Mouse (Mus musculus) heart, postnatal 10 days (tissue): Measurements from ENCODE around the gene Robo2. TPM values are rescaled to one million over a fixed set of nuclear protein-coding genes. Genes with fewer than 3 reads are reported as not detected.
"Not testable (repeated sequence)": the region's sequence is repeated elsewhere in the genome, so short reads cannot be mapped to it uniquely, and the experiment has no call there.

Experiments used
- DNase-seq, 2 experiments: peaks; one replicate each; pipeline ENCODE4 v3.0.0; 2021
- intact Hi-C: fragments of 180-260 bp; cut with DNase I; formaldehyde crosslinking; loops from one replicate; pipeline ENCODE4 v1.15.1; 2025
- total RNA-seq, 2 experiments: library from RNA; stranded (reverse); gene quantifications; 2 replicates each; pipeline ENCODE4 v1.2.3; 2021

Gene Robo2
- total RNA-seq, 2 experiments from 2014 or later: 3.7 to 4.7 TPM

- intact Hi-C loops: no loop called here
Observed at GRCm38 (mm10) chr16:74092997-74093801, 318.4 kb downstream of the Robo2 start.

DNA sequence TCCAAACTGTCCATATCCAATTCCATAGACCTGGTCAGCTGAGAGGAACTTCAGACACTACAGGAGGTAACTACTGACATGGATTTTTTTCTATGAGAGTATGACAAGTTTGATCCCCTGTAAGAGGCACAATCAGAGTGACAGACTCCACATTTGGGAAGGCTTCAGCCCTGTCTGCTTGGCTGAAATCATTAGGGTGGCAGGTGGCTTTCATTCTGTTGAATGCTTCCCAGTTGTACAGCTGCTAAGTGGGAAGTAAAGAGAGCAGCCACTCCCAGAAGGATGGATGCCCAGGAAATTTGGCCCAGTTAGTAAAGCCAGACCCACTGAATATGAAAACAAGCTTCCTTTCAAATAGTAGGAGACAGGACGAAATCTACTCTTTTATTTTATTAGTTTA lies 321.7 kb downstream of the Robo2 start:
- peak; percentile 26 to 33 for DNase-seq
- intact Hi-C loops: no loop called here

More at GRCm38 (mm10) chr16:74092997-74093801, 318.4 kb downstream of the Robo2 start:
- DNase-seq: peak; percentile 12 to 14

DNA sequence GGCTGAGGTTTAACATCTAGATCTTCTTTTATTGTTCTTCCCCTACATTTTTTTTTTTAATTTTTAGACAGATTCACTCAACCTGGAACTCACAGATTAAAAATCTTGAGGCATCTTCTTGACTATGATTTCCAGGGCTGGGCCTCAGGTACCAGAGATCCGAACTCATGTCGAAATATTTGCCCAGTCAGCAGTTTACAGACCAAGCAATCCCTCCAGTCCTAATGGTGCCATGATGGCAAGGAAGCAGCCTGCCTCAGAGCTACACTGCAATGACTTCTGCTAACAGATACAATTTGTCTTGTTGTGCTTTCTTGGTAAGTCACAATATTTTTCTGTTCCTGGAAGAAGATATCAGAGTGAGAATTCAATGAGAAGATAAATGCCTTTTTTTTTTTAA lies 327.4 kb downstream of the Robo2 start:
- no peak for DNase-seq
- intact Hi-C loops: no loop called here

GRCm38 (mm10) chr16:74072671-74073070 lies 339.0 kb downstream of the Robo2 start:
- DNase-seq: no peak
- intact Hi-C loops: no loop called here

DNA sequence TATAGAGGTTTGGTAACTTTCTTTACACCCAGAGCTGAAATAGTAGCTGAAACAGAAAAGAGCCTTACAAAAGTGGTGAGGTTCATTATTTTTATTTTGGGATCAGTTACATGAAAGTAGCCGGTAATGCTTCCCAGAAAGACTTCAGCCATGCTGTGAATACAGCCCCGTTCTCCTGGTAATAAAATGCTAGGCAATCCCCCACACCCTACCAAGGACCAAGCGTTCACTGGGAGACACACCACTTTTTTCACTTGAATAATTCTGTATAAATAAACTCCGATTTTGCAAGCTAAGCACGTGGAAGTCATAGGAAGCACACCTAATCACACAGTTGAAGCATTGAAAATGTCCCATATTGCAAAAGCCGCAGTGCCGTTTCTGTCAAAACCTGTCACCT lies 341.0 kb downstream of the Robo2 start:
- DNase-seq: no peak
- intact Hi-C loops: no loop called here

- intact Hi-C loops: no loop called here
- no peak for DNase-seq
Observed at GRCm38 (mm10) chr16:74065958-74066357, 345.7 kb downstream of the Robo2 start.

DNA sequence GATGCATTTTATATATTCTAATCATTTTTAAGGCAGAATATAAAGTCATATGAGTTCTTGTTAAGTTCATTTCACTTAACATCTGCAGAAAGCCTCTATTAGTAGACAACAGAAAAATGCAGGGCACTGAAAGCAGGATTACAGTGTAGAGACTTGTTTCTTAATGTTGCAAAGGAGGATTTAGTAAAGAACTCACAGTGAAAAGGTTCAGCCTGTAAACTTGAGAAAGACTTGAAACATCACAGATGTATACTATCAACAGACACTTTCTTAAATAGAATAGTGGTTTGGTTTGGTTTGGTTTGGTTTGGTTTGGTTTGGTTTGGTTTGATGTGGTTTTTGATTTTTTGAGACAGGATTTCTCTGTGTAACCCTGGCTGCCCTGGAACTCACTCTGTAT lies 349.7 kb downstream of the Robo2 start:
- no peak for DNase-seq

DNA sequence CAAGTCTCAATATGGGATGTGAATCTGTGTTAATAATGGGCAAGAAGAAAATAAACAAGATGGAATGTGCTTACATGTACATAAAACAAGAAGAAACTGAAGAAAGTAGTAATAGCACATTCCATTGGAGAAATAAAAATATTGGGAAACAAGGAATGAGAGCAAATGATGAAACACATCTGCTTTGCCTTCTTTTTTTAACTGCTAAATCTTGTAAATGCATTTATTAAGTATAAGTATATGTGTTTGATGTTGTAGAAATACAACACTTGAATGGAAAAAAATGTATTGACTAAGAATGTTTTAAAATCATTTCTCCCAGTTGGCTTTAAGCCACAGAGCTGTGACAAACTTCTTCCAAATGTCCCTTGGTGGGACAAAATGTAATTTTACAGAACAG lies 350.1 kb downstream of the Robo2 start:
- DNase-seq: no peak
- intact Hi-C loops: no loop called here

More for the DNA sequence above, 349.7 kb downstream of the Robo2 start:
- intact Hi-C loops: no loop called here

GRCm38 (mm10) chr16:74056886-74057285 lies 354.7 kb downstream of the Robo2 start:
- intact Hi-C loops: no loop called here
- no peak for DNase-seq

- intact Hi-C loops: no loop called here
- no peak for DNase-seq
Observed at GRCm38 (mm10) chr16:74056210-74056609, 355.4 kb downstream of the Robo2 start.

DNA sequence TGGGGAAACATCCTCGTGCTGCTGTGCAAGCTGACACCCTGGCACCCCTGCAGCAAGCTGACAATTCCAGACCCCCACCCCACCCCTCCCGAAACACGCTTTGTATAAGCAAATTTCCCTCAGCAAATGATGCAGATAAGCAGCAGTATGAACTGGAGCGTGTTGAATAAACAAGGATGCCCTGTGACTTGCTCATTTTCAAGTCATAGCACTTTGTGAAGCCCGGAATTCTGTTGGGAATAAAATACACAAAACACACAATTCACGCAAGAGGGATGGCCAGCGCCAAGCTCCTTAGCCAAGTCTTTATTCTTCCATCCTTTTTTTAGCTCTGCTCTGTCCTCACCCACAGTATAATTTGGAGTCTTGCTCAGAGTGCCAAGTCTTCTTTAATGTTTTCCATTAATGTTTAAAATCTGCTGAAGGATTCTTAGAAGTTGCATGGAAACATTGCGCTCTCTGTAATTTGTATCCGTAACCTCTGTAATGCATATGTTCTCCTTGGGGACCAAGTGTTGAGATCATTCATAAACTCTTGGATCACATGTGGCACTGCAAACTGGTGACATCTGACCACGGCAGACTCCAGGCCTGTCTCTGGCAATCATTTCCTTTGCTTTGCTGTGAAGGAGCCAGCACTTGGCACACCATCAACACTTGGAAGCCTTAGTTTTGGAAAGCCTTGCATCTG lies 356.4 kb downstream of the Robo2 start:
- intact Hi-C loops: no loop called here
- DNase-seq: peak; percentile 35 to 41

- DNase-seq: no peak
- intact Hi-C loops: no loop called here
Observed at GRCm38 (mm10) chr16:74049467-74049866, 362.2 kb downstream of the Robo2 start.

- DNase-seq: no peak
- intact Hi-C loops: no loop called here
Observed at GRCm38 (mm10) chr16:74048980-74049379, 362.6 kb downstream of the Robo2 start.

DNA sequence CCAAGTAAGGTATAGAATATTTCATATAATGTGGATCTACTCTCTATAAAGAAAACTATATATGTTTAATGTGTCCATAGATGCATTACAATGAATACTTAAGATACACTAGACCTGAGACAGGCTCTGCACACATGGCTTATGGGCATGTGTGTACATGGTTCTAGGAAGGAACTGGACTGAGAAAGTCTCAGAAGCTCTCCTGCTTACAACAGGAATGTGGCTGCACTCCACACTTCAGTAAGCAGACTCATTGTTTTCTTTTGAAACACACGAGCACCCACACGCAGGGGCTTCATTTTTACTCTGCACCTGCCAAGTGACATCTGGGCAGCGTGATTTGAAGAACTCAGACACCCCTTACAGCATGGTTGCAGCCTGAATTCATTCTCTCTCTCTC lies 364.4 kb downstream of the Robo2 start:
- intact Hi-C loops: no loop called here
- no peak for DNase-seq

- DNase-seq, intact Hi-C loops: not testable (repeated sequence)
Observed at GRCm38 (mm10) chr16:74040797-74041196, 370.8 kb downstream of the Robo2 start.

DNA sequence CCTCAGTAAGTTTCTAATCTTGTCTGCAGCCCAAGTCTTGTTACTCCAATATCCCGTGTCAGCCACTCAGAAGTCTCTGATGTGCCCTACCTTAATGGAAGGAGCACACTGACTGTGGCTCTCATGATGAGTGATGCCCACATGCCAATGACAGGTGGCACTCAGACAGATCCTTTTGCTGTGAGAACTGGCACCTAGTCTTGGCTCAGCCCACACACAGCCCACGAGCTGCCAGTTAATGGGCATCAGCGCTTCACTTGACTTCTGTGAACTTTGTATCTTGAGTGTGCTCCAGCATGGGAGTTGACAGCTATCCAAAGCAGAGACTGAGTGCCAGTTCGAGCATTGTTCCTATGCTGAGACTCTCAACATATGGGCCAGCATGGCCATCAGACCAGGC lies 383.8 kb downstream of the Robo2 start:
- intact Hi-C loops: no loop called here
- peak; percentile 27 to 28 for DNase-seq

- intact Hi-C loops: no loop called here
- peak; percentile 6 to 21 for DNase-seq
Observed at GRCm38 (mm10) chr16:74022281-74022978, 389.2 kb downstream of the Robo2 start.

DNA sequence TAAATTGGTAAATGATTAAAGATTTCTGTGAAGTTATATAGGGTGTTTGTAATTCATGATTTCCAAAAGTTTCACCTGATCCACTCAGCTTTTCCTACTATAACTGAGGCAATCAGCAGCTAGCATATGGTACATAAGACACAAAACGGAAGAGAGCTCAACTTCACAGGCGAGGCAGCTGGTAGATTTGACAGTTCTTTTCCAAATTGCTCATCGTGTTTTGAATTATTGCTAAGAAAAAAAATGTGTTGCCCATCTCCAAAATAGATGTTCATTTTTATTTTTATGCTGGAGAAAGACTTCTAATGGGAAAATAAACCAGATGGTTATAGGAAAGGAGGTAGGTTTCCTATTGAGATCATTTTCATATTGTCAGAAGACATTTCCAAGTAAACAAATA lies 405.9 kb downstream of the Robo2 start:
- intact Hi-C loops: no loop called here
- DNase-seq: no peak

- intact Hi-C loops: no loop called here
- DNase-seq: no peak
Observed at GRCm38 (mm10) chr16:74001331-74001730, 410.3 kb downstream of the Robo2 start.

- intact Hi-C loops: no loop called here
- DNase-seq: no peak
Observed at GRCm38 (mm10) chr16:73991212-73991611, 420.4 kb downstream of the Robo2 start.

GRCm38 (mm10) chr16:73969573-73969972 lies 442.1 kb downstream of the Robo2 start:
- intact Hi-C loops: no loop called here
- no peak for DNase-seq
